Mouse (Mus musculus): ENCODE measurements at regions not wholly inside any gene's neighbourhood (a gene's known extent, or its start where the extent isn't known, plus 50 kb on each side); places are given as distances from the start of the nearest gene placed in this dataset.

GRCm38 (mm10) chr2:172770606-172771005 lies 169.5 kb downstream of the Bmp7 start:
- DNase-seq (ENCODE audit: low spot score in 2 of 2), result no peak

GRCm38 (mm10) chr2:172773176-172773575 lies 166.9 kb downstream of the Bmp7 start:
- peak in 1 of 2 experiments; percentile 65 for DNase-seq (ENCODE audit: low spot score in 2 of 2)

GRCm38 (mm10) chr2:172776485-172776884 lies 163.6 kb downstream of the Bmp7 start:
- DNase-seq (ENCODE audit: low spot score in 2 of 2), result peak; percentile 23 to 42

GRCm38 (mm10) chr2:172777774-172778173 lies 162.3 kb downstream of the Bmp7 start:
- DNase-seq (ENCODE audit: low spot score in 2 of 2), result no peak

GRCm38 (mm10) chr2:172779096-172779495 lies 161.0 kb downstream of the Bmp7 start:
- no peak for DNase-seq (ENCODE audit: low spot score in 2 of 2)

- DNase-seq (ENCODE audit: low spot score in 2 of 2), result no peak
Measured at GRCm38 (mm10) chr2:172782686-172783085, 157.4 kb downstream of the Bmp7 start.

GRCm38 (mm10) chr2:172786297-172786696 lies 153.8 kb downstream of the Bmp7 start:
- no peak for DNase-seq (ENCODE audit: low spot score in 2 of 2)

GRCm38 (mm10) chr2:172787203-172787944 lies 152.7 kb downstream of the Bmp7 start:
- no peak for DNase-seq (ENCODE audit: low spot score in 2 of 2)

GRCm38 (mm10) chr2:172789260-172789659 lies 150.9 kb downstream of the Bmp7 start:
- DNase-seq (ENCODE audit: low spot score in 2 of 2), result no peak

- DNase-seq (ENCODE audit: low spot score in 2 of 2), result no peak
Measured at GRCm38 (mm10) chr2:172792555-172792954, 147.6 kb downstream of the Bmp7 start.

GRCm38 (mm10) chr2:172793991-172794390 lies 146.1 kb downstream of the Bmp7 start:
- no peak for DNase-seq (ENCODE audit: low spot score in 2 of 2)

- no peak for DNase-seq (ENCODE audit: low spot score in 2 of 2)
Measured at GRCm38 (mm10) chr2:172794771-172795170, 145.3 kb downstream of the Bmp7 start.

- no peak for DNase-seq (ENCODE audit: low spot score in 2 of 2)
Measured at GRCm38 (mm10) chr2:172796104-172796503, 144.0 kb downstream of the Bmp7 start.

GRCm38 (mm10) chr2:172796955-172797354 lies 143.2 kb downstream of the Bmp7 start:
- DNase-seq (ENCODE audit: low spot score in 2 of 2), result no peak

GRCm38 (mm10) chr2:172799951-172800350 lies 140.2 kb downstream of the Bmp7 start:
- DNase-seq (ENCODE audit: low spot score in 2 of 2), result no peak

- no peak for DNase-seq (ENCODE audit: low spot score in 2 of 2)
Measured at GRCm38 (mm10) chr2:172800801-172801200, 139.3 kb downstream of the Bmp7 start.

GRCm38 (mm10) chr2:172801804-172802203 lies 138.3 kb downstream of the Bmp7 start:
- no peak for DNase-seq (ENCODE audit: low spot score in 2 of 2)

- no peak for DNase-seq (ENCODE audit: low spot score in 2 of 2)
Measured at GRCm38 (mm10) chr2:172807446-172807845, 132.7 kb downstream of the Bmp7 start.

- DNase-seq (ENCODE audit: low spot score in 2 of 2), result no peak
Measured at GRCm38 (mm10) chr2:172809306-172809705, 130.8 kb downstream of the Bmp7 start.

GRCm38 (mm10) chr2:172813319-172813718 lies 126.8 kb downstream of the Bmp7 start:
- DNase-seq (ENCODE audit: low spot score in 2 of 2), result no peak

- no peak for DNase-seq (ENCODE audit: low spot score in 2 of 2)
Measured at GRCm38 (mm10) chr2:172813906-172814305, 126.2 kb downstream of the Bmp7 start.

- no peak for DNase-seq (ENCODE audit: low spot score in 2 of 2)
Measured at GRCm38 (mm10) chr2:172815146-172815545, 125.0 kb downstream of the Bmp7 start.

GRCm38 (mm10) chr2:172817058-172817745 lies 122.9 kb downstream of the Bmp7 start:
- no peak for DNase-seq (ENCODE audit: low spot score in 2 of 2)

Measured in urinary bladder, adult 18-20 months (tissue).